Mouse (Mus musculus) left cerebral cortex, postnatal 25 days (tissue): ENCODE data around the gene Cntnap1. TPM values are rescaled to one million over a fixed set of nuclear protein-coding genes. Genes with fewer than 3 reads are reported as not detected.
"Not testable (repeated sequence)": the region's sequence is repeated elsewhere in the genome, so short reads cannot be mapped to it uniquely, and the experiment has no call there.

ENCODE experiments used
- DNase-seq, 2 experiments: peaks; one replicate each; pipeline ENCODE4 v3.0.0; 2022; ENCODE audit warnings: low spot score in 2 of 2, mixed read lengths in 1 of 2
- intact Hi-C: fragments of 180-260 bp; cut with DNase I; formaldehyde crosslinking; loops from one replicate; pipeline ENCODE4 v1.15.1; 2025
- total RNA-seq, 2 experiments: library from RNA; stranded (reverse); gene quantifications; 2 replicates each; pipeline ENCODE4 v1.2.3; 2021

The Cntnap1 gene
- total RNA-seq, result 100 to 1,000 TPM; 153 to 170 TPM

DNA sequence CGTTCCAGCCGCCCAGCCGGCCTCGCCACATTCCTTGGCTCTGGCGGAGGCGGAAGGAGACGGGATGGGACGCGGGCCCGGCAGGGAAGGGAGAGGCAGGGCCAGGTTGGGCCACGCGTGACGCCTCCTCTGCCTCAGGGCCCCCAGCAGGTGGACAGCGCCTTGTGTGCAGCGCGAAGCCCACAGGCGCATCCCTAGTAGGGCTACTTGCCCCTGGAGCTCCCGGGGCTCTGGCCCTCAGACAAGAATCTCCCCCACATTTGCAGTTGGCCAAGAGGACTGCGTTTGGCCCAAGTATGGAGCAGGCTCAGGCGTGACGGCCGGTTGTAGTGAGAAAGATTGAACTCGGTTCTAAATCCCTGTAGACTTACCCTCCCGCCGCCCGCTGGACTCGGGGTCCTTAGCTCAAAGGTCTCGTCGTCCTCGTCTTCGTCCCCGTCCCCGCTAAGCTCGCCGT is at the start of gene Cntnap1:
Gene Cntnap1 (plus strand): TSS at position 170 of the 457 bp plus-strand sequence.
- DNase-seq, result no peak
- intact Hi-C loops, result loop anchor here (2.0 kb wide), 1 partner anchor 50 kb away; no protein-coding TSS in a partner anchor

DNA sequence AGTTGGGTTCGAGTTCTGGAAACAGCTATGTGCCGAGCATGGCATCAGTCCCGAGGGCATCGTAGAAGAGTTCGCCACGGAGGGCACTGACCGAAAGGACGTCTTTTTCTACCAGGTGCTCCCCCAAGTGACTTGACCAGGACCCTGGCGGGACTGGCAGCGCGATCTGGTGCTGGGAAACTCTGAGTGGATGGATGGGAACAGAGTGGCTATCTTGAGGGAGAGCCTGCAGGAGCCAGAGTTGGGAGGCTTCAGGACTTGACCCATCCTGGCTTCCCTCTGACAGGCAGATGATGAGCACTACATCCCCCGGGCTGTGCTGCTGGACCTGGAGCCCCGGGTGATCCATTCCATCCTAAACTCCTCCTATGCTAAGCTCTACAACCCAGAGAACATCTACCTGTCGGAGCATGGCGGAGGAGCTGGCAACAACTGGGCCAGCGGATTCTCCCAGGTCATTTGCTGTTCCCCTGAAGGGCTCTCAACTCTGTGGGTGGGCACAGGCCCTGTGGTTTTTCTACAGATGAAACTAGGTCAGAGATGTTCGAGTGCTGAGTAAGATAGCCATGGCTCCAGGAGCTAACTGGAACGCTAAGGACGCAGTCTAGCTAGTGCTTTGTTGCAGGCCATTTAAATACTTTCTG is 49.7 kb upstream of the Cntnap1 start:
- intact Hi-C loops, result loop anchor here (2.0 kb wide), 1 partner anchor 50 kb away; the partner anchor contains the start of genes Cntnap1 and Plekhh3

DNA sequence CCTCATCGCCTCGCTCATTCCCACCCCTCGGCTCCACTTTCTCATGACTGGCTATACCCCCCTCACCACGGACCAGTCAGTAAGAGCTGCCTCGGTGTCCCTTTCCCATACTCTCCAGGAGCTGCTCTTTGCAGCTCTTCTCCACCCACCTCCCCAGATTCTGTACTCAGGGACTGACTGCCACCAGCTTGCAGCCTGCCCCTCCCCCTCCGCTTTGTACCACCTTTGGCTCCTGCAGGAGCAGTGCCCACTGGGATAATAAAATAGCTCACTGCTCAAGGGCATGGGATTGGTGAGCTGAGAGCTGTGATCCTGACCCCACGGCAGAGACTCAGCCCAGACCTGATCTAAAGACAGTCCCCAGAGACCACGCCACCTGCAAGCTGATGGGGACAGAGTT is 45.8 kb upstream of the Cntnap1 start:
- DNase-seq, result not testable (repeated sequence)

More for the DNA sequence above, 49.7 kb upstream of the Cntnap1 start:
- no peak for DNase-seq

DNA sequence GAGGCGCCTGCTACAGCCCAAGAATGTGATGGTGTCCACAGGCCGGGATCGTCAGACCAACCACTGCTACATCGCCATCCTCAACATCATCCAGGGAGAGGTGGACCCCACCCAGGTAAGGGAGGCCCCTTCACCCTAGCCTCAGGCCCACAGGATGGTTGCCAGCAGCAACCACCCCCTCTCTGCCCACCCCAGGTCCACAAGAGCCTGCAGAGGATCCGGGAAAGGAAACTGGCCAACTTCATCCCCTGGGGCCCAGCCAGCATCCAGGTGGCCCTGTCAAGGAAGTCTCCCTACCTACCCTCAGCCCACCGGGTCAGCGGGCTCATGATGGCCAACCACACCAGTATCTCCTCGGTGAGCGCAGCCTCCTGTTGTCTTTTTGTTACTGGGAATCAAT is 45.3 kb upstream of the Cntnap1 start:
- intact Hi-C loops, DNase-seq: not testable (repeated sequence)

More for the DNA sequence above, 45.8 kb upstream of the Cntnap1 start:
- intact Hi-C loops, result not testable (repeated sequence)

DNA sequence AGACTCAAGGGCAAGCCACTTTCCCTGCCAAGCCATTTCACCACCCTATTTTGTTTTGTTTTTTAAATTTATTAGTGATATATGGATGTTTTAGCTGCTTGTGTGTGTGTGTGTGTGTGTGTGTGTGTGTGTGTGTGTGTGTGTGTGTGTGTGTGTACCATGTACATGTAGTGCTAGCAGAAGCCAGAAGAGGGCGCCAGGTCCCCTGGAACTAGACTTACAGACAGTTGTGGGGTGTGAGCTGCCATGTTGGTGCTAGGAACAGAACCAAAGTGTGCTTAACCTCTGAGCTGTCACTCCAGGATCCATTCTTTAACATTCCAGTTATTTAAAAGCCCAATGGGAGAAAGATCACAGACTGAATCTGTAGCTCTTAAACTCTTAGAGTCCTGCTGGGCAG is 43.2 kb upstream of the Cntnap1 start:
- DNase-seq, result no peak
- intact Hi-C loops, result no loop called here

DNA sequence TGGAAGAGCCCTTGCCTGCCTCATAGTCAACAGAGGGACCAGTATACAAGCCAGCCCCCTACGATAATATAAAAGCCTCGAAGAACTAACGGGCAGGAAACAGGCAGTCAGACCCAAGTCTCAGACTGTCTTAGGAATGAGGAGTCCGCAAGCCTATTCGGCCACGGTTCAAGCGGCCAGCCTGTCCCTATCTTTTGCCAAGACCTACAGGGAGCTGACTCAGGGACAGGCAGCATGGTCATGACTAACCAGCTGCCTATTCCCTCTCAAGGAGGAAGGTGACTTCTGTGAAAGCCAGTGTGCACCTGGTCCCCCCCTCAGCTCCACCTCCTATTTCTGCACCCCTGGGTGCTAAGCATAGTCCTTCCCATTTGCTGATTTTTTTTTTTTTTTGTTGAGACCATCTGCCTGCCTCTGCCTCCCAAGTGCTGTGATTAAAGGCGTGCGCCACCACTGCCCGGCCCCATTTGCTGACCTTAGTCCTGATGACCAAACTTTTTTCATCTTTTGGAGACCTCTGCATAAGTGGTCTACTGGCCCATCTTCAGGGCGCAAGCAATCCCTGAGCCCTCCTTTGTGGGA is 41.2 kb upstream of the Cntnap1 start:
- intact Hi-C loops, result no loop called here
- no peak for DNase-seq

DNA sequence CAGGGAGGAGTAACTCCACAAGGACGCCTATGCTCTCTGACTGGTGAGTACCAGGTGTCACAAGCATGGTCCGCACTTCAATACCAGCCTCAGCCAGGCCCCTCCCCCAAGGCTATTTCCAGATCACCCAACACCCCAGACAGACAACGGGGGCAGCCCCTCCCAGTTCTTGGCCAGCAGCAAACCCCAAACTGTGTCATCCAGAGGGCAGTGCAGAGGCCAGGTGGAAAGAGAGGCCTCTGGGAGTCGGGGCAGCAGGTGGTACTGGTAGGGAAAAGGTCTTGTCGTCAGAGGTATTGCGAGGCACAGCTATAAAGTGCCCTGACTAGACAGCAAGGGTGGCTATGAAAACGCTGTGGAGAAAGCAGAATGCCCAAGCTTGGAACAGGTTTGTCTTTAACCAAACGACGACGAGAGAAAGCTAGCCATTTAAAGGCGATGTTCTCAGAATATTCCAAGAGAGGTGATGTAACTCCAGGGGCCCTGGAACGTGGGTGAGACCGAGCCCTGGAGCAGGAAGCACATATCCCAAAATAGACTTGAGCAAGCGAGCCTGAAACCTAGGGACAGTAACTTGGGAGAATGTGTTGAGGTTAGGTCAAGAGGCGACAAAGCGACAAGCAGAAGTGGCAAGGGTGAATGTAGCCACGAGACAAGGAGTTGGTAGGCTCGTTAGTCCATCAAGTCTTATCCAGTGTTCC is 40.1 kb upstream of the Cntnap1 start:
- intact Hi-C loops, result no loop called here
- DNase-seq, result no peak

DNA sequence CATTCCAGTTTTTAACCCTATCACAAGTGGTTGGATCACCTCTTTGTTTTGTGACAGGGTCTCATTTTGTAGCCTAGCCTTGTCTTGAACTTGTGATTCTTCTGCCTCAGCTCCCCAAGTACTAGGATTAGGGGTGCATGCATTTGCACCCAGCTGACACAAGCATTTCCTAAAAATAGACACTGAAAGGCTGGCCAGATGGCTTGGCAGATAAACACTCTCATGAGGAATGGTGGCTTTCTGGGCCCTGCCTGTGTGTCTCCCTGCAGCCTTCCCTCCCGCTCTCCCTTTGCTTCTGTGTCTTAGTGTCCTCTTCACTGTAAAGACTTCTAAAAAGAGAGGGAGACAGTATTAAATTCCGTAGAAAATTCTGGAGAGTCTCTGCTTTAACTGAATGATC is 39.1 kb upstream of the Cntnap1 start:
- intact Hi-C loops, result no loop called here
- no peak for DNase-seq

DNA sequence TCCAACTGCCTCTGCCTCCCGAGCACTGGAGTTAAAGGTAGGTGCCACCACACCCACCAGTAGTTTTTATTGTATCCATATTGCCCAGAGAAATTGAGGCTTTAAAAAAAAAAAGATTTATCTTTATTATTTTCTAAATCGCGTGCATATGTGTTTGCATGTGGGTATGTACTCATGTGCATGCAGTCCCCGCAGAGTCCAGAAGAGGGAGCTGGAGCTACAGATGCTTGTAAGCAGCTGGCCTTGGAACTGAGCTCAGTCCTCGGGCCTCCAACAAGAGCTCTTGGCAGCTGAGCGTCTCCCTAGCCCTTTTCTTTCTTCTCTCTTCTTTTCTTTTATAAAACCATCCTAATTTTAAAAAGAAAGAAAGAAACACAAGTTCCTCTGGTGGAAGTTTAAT is 38.6 kb upstream of the Cntnap1 start:
- DNase-seq, result no peak
- intact Hi-C loops, result no loop called here

DNA sequence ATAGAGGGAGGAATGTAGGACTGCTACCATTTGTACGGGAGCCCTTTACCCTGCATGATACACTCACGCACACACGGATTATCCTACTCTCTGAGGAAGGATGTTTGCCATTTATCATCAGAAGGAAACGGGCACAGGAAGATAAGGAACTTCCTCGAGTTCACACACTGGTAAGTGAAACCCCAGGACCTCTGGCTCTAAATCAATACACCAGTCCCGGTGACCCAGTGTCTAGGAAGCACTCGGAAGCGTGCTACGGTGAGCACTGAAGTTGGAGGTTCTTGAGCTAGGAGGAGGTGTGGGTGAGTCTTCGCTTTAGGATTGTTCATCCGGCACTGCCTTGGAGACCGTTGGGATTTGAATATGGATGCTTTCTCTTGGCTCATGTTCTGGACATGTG is 37.3 kb upstream of the Cntnap1 start:
- intact Hi-C loops, result no loop called here
- DNase-seq, result no peak

DNA sequence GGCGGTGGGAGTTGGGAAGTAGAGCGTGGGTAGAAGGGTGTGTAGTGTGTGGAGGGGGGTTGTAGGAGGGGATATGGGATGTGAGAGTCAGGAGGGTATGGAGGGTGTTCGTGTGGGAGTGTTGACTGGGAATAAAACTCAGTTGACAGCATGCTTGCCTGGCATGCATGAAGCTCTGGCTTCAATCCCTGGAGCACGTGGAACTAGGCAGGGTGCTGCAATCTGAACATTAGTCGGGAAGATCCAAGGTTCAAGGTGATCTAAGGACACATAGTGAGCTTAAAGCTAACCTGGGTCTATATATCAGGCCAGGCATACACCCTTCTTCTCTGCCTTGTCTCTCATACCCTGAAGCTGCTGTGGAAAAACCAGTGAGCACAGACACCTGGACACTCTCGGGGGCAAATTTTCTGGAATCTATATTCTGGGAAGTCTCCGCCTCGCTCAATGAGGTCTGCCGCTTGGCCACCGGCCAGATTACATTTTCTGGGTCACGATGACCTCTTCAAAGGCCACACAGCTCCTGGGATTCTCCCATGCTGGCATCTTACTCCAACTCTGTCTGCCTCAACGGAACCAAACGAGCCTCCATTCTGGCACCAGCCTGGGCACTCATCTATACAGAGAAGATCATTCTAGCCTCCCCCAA is 36.0 kb upstream of the Cntnap1 start:
- intact Hi-C loops, result no loop called here
- DNase-seq, result no peak

DNA sequence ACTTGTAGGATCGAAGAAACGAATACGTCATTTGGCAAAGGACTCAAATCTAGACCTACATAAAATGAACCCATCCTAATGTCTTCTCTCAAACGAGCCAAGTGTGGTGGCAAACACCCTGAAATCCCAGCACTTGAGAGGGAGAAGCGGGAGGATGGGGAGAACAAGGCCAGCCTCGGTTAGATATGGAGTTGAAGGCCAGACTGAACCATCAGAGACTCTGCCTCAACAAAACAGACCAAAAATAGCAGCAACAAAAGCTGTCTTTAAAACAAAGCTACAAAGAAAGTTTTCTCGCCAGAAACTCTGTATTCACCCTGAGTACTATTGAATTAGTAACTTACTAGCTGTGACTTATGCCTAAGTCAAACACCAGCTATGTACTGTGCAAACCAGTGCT is 33.3 kb upstream of the Cntnap1 start:
- no peak for DNase-seq
- intact Hi-C loops, result no loop called here

DNA sequence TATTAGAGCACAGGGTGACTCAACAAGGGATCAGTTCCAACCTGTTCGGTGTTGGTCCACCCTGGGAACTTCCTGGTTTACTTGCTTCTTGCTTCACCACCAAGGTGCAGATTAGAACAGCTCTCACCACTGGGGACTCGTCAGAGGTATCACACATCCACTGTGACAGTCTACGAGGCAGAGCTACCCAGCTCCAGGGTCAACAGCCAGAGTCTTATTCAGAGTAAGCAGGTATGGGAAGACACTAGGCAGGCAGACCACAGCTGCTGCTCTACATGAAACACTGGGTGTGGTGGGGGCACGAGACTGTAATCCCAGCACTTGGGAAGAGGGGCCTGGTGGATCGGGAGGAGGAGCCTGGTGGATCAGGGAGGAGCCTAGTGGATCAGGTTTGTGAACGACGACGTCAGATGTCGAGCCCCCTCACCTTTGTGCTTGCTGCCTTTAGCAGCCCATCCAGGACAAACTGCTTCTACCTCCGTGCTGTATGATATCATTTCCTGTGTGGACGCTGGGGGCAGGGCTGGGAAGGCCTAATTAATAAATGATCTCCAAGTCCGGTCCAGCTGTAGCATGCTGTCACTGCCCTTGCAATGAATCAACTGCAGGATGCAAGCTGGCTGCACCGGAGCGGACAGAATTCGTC is 31.7 kb upstream of the Cntnap1 start:
- intact Hi-C loops, result no loop called here
- DNase-seq, result no peak

DNA sequence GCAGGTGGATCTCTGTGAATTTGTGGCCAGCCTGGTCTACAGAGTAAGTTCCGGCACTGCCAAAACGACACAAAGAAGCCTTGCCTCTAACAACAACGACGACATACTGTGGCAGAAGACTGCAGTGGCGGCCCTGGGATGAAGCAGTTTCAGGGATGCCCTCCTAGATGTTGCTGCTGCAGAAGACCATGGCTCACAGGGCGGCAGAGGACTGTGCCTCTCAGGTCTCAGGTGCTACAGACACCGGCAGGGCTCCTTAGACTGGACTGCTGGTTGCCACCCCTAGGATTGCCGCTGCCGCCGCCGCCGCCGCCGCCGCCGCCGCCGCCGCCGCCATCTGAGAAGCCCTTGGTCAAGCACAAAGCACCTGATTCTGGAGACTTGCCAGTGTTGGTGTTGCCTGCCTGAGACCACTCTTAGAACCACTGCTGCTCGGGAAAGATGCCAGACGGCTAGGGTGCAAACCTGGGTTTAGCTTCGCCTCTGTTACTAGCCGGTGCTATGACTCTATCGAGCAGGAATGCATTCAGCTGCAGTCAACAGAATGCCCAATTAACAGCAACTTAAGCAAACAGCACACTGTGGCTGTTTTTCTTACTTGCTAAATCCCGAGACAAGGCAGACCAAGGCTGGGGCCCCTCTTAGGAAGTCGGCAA is 30.0 kb upstream of the Cntnap1 start:
- no peak for DNase-seq
- intact Hi-C loops, result no loop called here

DNA sequence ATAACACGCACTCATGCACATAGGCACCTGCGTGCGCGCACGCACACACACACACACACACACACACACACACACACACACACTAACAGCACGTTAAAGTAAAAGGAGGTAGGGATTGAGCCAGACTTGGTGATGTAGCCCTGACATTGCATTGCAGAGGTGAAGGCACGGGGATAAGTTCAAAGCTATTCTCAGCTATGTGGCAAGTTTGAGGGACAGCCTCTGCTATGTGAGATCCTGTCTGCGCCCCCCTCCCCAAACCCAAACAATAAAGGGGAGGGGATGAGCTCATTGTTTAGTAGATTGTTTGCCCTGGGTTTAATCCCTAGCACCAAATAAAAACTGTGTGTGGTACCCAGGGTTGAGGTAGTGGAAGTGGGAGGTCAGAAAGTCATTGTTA is 29.2 kb upstream of the Cntnap1 start:
- intact Hi-C loops, result no loop called here
- no peak for DNase-seq

DNA sequence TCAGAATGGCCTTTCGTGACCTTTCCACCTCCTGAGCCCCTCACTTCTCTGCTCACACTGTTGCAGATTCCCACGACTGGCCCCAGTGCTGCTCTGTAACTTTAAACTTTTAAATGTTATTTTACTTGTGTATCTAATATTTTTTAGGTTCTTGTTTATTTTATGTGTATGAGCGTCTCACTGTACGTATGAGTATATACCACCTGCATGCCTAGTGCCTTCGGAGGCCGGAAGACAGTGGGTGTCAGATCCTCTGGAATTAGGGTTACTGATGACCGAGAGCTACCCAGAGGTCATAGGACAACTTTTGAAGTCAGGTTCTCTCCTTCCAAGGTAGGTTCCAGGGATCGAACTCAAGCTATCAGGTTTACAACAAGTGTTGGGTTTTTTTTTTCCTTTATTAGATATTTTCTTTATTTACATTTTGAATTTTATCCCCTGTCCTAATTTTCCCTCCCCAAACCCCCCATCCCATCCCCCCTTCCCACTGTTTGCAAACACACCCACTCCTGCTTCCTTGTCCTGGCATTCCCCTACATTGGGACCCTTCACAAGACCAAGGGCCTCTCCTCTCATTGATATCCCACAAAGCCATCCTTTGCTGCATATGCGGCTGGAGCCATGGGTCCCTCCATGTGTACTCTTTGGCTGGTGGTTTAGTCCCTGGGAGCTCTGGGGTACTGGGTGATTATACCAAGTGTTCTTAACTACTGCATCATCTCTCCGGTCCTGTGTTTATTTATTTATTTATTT is 27.9 kb upstream of the Cntnap1 start:
- intact Hi-C loops, result no loop called here
- no peak for DNase-seq

DNA sequence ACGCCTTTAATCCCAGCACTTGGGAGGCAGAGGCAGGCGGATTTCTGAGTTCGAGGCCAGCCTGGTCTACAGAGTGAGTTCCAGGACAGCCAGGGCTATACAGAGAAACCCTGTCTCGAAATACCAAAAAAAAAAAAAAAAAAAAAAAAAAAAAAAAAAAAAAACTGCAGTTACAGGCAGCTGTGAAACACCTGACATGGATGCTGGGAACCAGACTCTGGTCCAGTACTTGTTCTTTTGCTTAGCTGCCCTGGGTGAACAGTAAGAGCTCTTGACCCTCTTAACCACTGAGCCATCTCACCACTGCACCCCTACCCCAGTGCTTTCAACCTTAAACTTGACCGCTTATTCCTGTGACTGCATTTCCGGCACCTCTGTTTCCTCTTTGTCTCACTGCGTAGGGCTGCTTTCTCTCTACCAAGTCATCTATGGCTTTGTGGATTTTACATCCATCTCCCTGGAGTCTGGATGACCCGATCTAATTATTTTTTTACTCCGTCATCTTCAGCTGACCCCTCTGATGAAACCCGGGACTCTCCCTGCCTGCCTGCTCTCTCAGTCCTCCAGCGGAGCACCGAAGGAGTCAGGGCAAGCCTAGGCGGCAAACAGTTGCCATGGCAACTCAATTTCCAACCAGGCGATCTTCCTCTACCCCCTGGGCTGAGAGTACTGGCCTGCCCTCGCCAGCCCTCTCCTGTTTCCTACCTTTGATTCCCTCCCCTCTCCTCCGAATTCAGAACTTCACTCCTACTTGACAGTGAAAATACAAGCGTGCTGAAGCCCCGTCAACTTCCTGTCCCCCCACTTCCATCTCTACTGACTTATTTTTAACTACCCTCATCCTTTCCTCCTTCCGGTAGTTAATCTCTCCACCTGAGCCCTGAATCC is 26.7 kb upstream of the Cntnap1 start:
- intact Hi-C loops, result no loop called here
- DNase-seq, result peak; percentile 56 to 57

DNA sequence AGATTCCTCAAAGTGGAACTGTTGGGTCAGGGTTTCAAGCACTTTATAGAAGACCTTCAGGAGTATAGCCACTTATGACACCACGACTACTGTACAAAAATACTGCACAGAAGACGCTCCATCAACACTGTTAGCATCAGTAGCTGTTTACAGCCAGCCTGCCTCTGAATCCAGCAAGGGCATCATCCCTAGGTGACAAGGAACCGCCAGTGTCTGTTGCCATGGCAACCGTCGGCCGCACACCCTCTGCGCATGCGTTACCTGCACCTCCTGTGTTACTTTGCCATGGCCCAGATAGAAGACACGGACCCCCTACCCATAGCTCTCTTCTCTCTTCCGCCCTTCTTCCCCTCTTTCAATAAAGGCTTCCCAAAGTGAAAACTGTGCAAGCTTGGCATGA is 23.9 kb upstream of the Cntnap1 start:
- intact Hi-C loops, result no loop called here
- DNase-seq, result peak in 1 of 2 experiments; percentile 40
